8 mouse cellular contexts compared by ENCODE assay signal in genomic region chrX:10485664-10486211, GRCm38 (mm10). TPM values are rescaled to one million over a fixed set of nuclear protein-coding genes. Genes with fewer than 3 reads are reported as not detected.
DNase-seq lines count a peak whose midpoint lies in the region; ATAC-seq and TF ChIP-seq lines count a peak whose summit lies in the region.

No protein-coding gene starts in this region.

- TF ChIP-seq CTCF in forebrain, postnatal 0 days (IDR thresholded peaks at IDR 0.05; ENCODE audit: low read depth), result no peak; the same call in none of the 2 replicates

- peak overlapping the region; percentile 82 for H3K27ac ChIP-seq in forebrain, postnatal 0 days (ENCODE audit: low read depth, low read length)

- intact Hi-C loops in heart, postnatal 25 days (cut with DNase I), result loop anchor here (5.0 to 10.0 kb wide), 2 partner anchors 231 to 268 kb away; partner anchors contain the start of genes Otc and Rpgr

- H3K9ac ChIP-seq in forebrain, postnatal 0 days, result peak overlapping the region; percentile 69

- H3K27me3 ChIP-seq in forebrain, postnatal 0 days (ENCODE audit: insufficient read depth, low read length), result no peaks in the 10 kb centered on the region

- peak overlapping the region; percentile 50 for H3K4me2 ChIP-seq in forebrain, postnatal 0 days (ENCODE audit: low read depth)

- peak overlapping the region; percentile 53 for H3K4me3 ChIP-seq in forebrain, postnatal 0 days (ENCODE audit: low read depth, low read length)

- H3K36me3 ChIP-seq in forebrain, postnatal 0 days (ENCODE audit: insufficient read depth), result no peaks in the 10 kb centered on the region

- 19% methylated on average over 27 of the region's 27 CpGs for WGBS in forebrain, postnatal 0 days

- DNase-seq in MN1 (ENCODE audit: low spot score), result peak; percentile 80
- peak; percentile 78 for DNase-seq in cerebellum, adult 11-12 months
- peak; percentile 84 for DNase-seq in forebrain, postnatal 0 days
- peak; percentile 4 for DNase-seq in heart, postnatal 25 days (ENCODE audit: low spot score)
- DNase-seq in layer of hippocampus, adult 8-10 months (ENCODE audit: low spot score in 2 of 2), result peak; percentile 58 to 64
- peak; percentile 27 to 47 for DNase-seq in lung, adult 18-20 months
- peak; percentile 73 for DNase-seq in retina, embryonic 14.5 days (ENCODE audit: low spot score)
- no peak for DNase-seq in spleen, postnatal 10 days (ENCODE audit: low spot score in 2 of 2)

- H3K4me1 ChIP-seq in forebrain, postnatal 0 days (ENCODE audit: insufficient read depth), result no peaks in the 10 kb centered on the region

- ATAC-seq in forebrain, postnatal 0 days, result peak; percentile 93

- no peaks in the 10 kb centered on the region for H3K9me3 ChIP-seq in forebrain, postnatal 0 days (ENCODE audit: low read length)

RNA-seq across cellular contexts. Expression of gene Tspan7, which starts 0.8 kb away (rescaled TPM):
- total RNA-seq in forebrain, postnatal 0 days (2014; rRNA removed), result 209 and 254 TPM in 2 replicates
- polyA plus RNA-seq in forebrain, postnatal 0 days (2015; fragmentation: Nextera tagmentation; extraction: Ambion mirVana), result 491 and 629 TPM in 2 replicates
- total RNA-seq in heart, postnatal 25 days (2021), result 100 to 1,000 TPM; 107 to 111 TPM
- total RNA-seq in layer of hippocampus, adult 8-10 months (2022), result 1,000 to 10,000 TPM in 3 of 4 experiments, 100 to 1,000 TPM in 1; 952 to 1,125 (median 1,046) TPM

Comparison
In these comparisons a context has a peak if more than half of its experiments do, and no peak if none do; other contexts are left out.
1. DNase-seq: peak in MN1 (single experiment), cerebellum, adult 11-12 months (single experiment), forebrain, postnatal 0 days (single experiment), heart, postnatal 25 days (single experiment), layer of hippocampus, adult 8-10 months (2 of 2), lung, adult 18-20 months (2 of 2) and retina, embryonic 14.5 days (single experiment); none in spleen, postnatal 10 days (0 of 2).